Mouse (Mus musculus): ENCODE measurements around the gene C130050O18Rik.

C130050O18Rik gene

DNA sequence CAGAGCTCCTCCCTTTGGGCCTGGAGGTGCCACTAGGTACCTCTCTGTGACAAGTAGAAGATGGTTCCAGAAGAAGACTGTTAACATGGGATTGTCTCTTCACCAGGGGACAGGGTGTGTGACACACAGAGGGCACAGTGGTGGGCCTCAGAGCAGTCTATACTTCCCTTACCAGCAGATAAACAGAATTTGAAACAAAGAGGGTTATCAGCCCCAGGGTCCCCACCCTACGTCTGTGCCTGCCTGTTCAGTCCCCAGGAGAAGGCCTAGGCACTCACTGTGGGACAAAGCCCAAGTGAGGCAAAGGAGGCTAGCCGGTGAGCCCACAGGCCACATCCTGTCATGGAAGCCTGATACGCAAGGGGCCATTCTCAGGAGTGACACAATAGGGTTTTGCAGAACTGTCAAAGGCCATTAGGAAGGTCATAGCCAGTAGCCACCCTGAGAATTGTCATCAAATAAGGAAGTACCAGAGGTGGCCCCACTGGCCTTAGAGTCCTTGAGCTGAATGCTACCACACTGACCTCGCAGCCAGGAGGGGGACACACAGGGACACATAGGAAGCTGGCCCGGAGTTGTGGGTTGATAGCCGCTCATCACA, at the start of gene C130050O18Rik:
Gene C130050O18Rik, plus strand, starts transcription at position 480 of the 601 bp plus-strand sequence.
- DNase-seq = no peak

DNA sequence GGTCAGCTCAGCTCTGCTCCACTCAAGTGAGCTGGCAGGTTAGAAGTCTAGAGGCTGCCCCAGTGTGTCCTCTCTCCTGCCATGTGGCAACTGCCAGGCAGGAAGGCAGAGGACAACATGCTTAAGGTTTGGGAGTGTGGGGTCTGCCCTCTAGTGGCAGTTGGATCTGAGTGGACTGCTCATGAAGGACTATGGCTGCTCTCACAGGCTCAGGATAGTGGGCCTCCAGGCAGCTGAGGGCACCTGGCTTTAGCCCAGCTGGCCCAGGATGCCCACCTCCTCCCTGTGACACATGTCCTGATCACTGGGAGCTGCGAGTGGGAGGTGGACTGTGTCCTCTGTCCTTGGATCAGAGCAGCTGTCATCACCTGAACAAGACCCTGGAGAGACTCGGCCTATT, 46.4 kb upstream of the C130050O18Rik start:
- DNase-seq = no peak

DNA sequence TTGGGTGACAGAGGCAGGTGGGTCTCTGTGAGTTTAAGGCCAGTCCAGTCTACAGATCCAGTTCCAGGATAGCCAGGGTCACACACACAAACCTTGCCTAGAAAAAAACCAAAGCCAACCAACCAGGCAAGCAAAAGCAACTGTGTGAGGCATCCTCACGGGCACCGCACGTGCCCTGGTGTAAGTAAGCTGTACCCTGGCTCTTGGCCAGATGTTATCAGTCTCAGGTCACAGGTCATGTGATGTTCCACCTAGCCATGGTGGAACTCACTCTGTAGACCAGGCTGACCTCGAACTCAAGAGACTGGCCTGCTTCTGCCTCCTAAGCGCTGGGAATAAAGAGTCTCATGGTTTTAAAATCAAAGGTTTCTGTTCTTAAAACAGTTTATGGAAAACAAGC, 45.8 kb upstream of the C130050O18Rik start:
- DNase-seq = no peak

DNA sequence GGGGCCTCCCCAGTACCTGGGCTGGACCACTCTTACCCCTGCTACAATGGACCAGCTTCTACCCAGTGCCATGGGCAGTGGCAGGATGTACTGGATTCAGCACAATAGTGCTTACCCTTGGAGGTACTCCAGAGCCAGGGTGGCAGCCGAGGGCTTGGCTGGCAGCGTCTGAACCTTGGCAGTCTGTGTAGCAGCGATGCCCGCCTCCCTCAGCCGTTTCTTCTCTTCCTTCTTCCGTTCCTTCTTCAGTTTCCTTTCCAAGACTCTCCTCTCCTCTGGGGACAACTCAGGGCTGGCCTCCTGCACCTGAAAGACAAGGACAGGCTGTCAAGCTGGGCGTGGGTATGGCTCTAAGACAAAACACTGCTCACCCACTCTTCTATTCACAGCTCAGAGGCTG, 41.2 kb upstream of the C130050O18Rik start:
- no peak for DNase-seq

DNA sequence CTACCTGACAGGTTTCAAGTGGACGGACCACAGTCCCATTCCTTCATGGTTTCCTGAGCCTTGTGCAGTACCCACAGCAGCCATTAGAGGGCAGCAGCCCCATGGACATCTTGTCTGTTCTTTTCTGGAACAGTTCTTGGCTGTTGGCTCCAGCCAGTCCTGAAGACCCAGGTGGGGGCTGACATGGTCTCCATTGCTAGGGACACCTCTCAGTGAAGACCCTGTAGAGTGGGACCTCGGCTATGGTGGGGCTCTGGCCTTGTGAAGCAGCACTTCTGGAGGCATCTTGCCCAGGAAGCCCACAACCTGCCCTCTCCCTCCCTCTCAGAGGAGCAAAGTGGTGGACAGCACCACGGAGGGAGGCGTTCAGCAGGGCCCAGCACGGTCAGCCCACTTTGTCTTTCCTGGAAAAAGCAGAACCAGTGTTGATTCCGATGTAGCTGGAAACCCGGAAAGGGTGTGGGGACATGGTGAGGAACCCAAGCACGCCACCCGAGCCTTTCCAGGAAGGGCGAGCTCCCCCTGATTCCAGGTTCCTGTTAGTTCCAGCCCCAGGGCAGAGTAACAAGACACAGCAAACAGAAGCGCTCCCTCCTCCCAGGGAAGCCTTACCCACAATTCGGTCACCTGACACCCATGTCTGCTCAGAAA, 40.7 kb upstream of the C130050O18Rik start:
- peak; percentile 84 for DNase-seq

DNA sequence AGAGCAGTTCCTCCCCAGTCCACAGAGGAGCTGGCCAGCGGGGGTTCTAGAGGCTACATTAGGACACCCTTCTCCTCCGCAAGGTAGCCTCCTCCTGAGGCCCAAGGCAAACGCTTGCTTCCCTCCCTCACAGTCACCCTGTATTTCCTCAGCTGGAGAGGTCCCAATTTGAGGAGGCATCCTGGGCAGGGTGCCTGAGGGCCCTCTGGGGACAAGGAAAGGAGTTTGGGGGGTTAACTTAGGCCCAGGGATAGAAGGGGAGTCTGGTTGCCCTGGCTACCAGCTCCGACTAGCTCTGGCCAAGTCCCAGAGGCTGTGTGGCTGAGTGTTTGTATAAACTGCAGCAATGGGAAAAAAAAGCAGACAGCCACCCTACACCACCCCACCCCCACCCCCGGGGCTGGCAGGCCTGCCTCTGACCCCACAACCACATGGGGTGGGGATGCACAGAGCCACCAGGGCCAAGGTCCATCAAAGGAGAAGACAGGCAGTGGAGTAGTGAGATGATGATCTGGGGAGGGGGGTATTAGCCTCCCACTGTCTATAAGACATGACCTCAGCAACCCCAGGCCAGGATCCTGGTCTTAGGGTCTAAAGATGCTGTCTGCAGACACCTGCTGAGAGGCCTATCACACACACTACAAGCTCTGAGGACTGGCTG, 40.0 kb upstream of the C130050O18Rik start:
- DNase-seq = no peak

DNA sequence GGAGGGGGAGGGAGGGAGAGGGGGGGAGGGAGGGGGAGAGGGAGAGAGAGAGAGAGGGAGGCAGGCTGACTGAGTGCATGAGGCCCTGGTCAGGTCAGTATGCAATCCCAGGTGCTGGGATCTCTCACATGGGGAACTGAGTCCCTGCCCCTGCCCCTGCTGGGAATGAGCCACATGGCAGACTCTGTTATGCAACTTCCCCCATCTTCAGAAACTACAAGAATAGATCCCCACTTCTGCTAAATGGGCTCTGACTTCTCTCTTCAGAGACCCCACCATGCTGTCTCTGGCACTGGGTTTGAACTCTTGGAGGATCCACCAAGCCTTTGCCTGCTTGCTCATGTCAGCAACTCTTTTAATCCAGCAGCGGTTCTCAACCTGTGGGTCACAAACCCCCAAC, 39.3 kb upstream of the C130050O18Rik start:
- no peak for DNase-seq

DNA sequence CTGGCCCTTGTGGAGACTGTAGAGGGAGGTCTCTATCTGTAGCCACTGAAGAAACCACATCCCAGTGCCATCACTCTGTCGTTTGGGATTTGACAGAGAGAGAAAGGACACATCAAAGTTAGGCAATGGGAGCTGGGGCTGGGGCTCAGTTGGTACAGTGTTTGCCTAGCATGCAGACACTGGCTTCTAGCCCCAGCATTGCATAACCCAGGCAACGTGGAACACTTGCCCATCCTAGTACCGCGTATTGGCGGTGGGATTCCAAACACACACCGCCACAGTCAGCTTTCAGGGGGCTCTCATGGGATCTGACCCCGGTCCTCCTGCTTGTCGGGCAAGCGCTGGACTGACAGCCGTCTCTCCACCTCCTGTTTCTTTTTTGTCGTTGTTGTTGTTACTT, 38.6 kb upstream of the C130050O18Rik start:
- DNase-seq = no peak

DNA sequence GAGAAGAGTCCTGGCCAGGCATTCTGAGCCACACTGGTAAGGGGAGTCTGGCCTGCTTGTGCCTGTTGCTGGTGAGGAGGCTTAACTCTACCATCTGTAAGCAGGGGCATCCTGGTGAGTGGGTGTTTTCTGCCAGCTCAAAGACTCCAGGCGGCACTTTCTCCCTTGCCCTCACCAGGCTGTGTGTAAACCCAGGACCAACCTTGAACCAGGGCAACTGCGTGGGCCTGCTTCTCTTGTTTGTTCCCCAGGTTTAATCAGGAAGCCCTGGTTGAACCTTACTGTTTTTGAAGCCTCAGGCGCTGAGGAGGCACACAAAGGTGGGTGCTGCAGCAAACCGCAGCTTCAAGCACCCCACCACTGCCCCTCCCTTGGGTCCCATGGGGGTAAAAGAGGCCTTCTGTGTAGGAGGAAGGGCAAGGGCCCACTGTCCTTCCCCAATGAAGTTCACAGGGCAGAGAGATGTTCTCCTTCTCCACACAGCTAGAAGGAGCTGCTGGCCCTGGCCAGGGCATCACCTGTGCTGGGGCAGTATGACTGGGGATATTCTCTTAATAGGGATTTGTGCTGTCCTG, 37.1 kb upstream of the C130050O18Rik start:
- DNase-seq = no peak

DNA sequence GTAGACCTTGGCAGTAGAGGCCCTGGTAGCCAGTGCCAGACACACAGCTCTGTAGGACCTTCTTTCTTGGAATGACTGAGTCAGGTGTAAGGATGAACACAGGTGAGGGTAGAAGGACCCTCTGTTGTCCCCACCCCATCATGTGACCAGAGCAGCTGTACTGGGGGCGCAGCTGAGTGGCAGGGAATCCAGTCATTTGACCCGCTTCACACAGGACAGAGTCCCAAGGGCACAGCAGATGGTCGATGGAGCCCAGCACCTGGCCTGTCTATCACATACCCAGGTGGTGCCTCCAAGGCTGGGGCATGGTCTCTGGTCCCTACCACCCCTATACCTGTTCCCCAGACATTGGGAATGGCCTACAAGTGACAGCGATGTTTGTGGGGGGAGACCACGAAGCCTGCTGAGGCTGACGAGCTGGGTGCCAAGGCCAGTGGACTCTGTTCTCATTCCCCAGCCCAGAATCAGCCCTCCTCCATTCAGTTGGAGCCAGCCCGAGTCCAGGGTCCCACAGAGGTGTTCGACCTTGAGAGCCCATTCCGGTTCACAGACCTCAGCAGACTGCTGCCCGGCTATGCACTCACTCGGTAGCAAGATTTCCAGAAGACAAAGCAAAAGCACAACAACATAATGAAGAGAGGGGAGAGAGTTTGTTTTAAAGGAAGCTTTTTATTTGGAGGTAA, 36.3 kb upstream of the C130050O18Rik start:
- DNase-seq = no peak

DNA sequence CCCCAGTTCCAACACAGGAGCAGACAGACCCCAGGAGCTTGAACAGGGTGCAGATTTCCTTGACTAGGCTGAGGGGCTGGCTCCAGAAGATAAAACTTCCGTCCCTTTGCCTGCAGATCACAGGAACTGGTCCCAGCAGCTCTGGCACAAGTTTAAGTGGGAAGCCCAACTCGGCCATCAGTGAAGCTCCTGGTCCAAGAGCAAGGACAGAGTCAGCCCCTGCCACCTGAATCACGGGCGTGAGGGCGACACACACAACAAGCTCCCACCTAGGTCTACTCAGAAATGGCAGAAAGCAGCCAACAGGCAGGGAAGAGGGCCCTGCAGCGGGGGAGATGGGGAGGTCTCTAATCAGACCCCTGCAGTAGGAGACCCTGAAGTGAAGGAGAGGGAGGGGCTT, 34.7 kb upstream of the C130050O18Rik start:
- no peak for DNase-seq

DNA sequence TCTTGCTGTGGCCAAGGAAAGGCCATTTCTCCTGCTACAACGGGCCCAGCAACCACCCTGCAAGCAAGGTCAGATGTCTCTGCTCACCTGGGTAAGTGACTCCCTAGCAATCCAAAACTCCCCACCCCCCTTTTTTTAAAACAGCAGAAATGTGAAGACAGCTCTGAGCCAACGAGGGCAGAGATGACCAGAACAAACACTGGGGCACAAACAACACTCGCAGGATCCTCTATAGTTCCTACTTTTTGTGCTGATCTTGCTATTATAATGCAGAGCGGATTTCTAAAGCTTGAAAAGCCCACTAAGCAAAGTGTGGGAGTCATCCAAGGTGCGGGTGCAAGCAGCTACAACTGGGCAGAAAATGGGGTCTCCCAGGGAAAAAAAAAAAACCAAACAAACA, 34.0 kb upstream of the C130050O18Rik start:
- DNase-seq = no peak

DNA sequence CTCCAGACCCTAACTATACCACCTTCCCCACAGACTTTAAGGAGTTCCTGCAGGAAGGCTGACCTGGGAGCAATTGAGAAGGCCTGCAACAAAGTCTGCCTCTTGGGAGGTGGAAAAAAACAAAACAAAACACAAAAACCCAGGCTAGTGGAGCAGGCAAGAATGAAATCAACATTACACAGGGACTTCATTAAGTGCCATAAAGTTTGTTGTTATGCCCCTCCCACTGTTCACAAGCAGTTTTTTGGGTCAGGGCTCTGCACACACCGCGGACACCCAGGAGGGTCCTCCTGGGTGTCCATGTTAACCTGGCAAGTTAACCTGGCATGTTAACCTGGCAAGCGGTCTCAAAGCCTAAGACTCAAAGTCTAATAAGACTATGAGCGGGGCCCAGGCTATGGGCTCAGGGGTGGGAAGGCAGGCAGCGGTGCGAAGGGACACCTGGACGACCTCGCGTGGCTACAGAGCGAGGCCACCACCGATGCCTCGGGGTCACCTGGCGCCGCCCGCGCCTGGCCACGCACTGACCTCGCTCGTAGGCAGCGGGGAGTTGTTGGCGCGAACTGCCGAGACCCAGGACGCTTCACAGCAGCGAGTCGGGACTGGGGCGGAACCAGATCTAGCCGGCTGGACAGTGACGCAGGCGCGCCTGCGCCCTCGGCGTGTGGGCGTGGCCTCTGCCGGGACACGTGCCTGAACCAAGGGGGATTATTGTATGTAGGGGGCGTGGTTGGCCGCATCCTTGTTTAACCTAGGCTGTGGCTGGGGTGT, 33.3 kb upstream of the C130050O18Rik start:
- DNase-seq = peak; percentile 89

DNA sequence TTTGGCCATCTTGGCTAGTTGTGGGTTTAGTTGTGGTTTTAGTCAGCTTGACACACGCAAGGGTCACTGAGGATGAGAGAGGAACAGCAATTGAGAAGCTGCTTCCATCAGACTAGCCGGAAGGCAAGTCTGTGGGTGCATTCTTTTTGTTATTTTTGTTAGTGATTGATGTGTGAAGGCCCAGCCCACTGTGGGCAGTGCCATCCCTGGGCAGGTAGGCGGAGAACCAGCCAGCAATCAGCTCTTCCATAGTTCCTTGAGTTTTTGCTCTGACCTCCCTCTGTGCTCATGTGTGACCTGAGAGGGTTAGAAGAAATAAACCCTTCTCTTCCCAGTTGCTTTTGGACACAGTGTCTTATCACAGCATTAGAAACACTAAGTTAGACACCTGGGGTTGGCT, 32.0 kb upstream of the C130050O18Rik start:
- DNase-seq = no peak

DNA sequence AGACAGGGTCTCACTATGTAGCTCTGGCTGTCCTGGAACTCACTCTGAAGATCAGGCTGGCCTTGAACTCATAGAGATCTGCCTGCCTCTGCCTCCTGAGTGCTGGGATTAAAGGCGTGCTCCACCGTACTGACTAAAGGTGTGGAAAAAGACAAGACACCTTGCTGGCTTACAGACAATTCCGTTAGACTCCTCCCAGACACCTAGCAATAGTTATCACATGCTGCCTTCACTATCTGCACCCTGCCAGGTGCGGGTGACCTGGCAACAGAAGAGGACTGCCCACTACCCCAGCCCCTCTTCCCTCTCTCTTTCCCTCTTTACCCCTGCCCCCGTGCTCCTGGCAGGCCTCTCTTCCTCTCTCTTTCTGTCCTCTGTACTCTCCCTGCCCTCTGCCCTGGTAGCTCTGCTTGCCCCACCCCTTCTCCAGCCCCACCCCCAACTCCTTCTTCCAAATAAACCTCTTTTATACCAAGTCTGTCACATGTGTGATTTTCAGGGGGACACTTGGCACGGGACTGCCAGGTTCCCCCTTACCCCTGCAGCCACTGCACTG, 31.1 kb upstream of the C130050O18Rik start:
- DNase-seq = no peak

DNA sequence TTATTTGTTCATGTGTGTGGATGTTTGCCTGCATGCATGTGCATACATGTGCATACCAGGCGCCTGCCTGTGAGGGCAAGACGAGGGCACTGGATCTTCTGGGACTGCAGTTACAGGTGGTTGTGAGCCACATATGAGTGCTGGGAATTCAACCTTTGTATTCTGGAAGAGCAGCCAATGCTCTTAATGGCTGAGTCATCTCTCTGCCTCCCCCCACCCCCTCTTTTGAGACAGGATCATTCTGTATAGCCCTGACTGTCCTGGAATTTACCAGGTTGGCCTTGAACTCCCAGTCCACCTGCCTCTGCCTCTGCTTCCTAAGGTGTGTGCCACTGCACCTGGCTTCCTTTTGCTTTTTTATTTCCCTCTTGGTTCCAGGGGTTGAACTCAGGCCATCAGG, 30.2 kb upstream of the C130050O18Rik start:
- no peak for DNase-seq

DNA sequence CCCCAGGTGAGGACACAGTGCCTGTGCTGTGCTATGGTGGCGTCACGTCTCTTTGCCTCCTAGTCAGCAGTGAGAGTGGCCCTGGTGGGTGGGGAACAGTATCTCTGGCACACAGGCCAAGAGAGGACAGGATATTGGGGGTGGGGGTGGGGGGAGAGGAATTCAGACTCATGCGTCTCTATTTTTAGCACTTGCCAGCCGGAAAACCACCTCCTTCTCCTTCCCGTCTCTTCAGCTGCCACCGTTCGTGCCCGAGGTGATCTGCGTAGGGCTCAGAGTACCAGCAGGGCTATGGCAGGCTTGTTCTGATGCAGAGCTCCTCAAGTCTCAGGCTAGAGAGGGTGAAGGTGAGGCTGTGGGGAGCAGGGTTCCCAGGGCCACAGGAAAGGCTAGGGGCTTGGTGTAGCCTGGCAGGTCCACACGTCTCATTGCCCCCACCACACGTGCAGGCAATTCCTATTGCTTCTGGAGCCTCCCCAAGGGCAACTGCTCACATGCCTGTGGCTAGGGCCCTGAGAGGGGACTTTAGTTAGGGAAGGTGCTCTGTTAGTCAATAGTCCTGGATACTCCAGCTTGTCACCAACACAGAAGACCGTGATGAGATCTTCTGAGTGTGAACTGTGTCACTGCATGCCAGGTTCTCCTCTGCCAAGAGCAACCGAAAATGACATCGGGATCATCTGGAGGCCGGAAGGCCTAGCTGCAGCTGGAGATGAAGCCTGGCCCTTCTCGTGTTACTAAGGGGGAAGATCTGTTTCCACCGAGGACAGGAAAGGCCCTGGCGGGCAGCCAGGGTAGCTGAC, 27.4 kb upstream of the C130050O18Rik start, which contains the start of gene Gpr146:
Gene Gpr146, plus strand, starts transcription at position 230 of the 803 bp plus-strand sequence.
- DNase-seq = no peak

DNA sequence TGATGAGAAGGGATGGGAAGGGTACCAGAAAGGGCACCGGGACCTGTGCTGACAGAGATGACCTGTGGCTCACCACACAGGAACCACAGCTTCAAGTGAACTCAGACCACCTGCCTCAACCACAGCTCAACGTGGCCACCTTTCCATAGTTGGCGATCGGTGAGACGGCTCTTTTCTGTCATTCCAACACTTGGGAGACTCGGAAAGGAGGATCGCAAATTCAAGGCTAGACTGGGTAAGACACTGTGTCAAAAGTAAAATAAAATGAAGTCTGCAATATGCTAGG, 26.9 kb upstream of the C130050O18Rik start:
- DNase-seq = no peak

DNA sequence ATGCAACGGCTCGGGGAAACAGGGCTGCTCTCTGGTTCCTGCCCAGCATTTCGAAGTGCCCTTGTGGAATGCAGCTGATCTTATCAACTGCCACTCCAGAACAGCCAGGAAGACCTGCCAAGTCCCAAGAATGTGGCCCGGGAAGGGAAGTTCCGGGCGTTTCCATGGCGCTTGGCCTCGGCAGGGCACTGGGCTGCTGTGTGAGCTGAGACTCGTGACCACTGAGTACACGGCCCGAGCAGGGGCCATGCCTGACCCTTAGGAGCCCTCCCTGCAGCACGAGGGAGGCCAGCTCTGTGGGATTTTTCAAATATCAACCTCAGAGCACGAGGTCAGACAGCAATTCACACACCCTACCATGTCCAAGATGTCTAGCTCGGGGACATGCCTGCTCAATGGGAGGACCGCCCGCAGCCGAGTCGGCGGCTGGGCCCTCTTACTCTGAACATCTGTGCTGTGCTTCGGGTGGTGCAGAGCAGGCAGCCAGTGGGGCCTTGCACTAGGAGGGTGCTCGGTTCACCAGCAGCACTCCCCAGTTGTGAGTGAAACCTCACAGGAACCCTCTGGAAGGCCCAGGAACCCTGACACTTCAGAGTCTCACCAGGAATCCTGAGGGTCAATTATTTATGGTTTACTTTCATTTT, 26.0 kb upstream of the C130050O18Rik start:
- DNase-seq = no peak

DNA sequence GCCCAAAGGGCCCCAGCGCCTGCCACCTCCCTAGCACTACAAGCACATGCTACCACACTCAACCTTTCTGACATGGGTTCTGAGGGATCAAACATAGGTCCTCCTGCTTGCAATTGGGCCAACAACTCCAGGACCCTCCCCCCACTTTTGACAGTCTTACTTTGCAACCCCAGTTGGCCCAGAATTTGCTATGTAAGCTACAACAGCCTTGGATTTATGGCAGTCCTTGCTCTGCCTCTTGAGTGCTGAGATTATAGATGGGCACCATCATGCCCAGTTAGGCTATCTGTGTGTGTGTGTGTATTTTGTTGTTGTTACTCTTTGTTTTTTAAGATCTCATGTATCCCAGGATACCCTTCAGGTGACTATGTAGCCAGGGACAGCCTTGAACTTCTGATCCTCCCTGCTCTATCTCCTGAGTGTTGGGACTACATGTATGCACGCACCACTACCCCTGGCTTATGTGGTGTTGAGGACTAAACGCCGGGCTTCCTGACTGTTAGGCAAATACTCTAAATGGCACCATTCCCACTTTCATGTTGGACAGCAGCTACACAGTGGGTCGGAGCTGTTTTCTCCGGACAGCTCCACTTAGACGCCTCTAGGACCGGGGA, 25.2 kb upstream of the C130050O18Rik start:
- DNase-seq = no peak
